Mouse (Mus musculus): ENCODE measurements around the gene Entpd4b. TPM values are rescaled to one million over a fixed set of nuclear protein-coding genes. Genes with fewer than 3 reads are reported as not detected.
"Not testable (repeated sequence)": the region's sequence is repeated elsewhere in the genome, so short reads cannot be mapped to it uniquely, and the experiment has no call there.

The Entpd4b gene
- 14.2 and 14.5 TPM in 2 replicates for polyA plus RNA-seq (2016; fragmentation: Nextera tagmentation; extraction: Ambion mirVana)

GRCm38 (mm10) chr14:69555110-69555831 lies at the start of gene Entpd4b:
Gene Entpd4b (plus strand): TSS chr14:69555424.
- not testable (repeated sequence) for H3K36me3 ChIP-seq; H3K9ac ChIP-seq; H3K9me3 ChIP-seq; H3K4me3 ChIP-seq; H3K4me2 ChIP-seq (replicated peaks); H3K27me3 ChIP-seq; H3K27ac ChIP-seq; H3K4me1 ChIP-seq
- ATAC-seq (ENCODE audit: insufficient number of reproducible peaks, insufficient read depth, low FRiP score, low TSS enrichment), result peak; percentile 88; the same call in 1 of the 2 replicates
- no CpG with 5 or more reads among the region's 68 CpGs for WGBS

GRCm38 (mm10) chr14:69507000-69507399 lies 48.2 kb upstream of the Entpd4b start:
- not testable (repeated sequence) for ATAC-seq (ENCODE audit: insufficient number of reproducible peaks, insufficient read depth, low FRiP score, low TSS enrichment); H3K36me3 ChIP-seq; H3K27ac ChIP-seq; H3K9ac ChIP-seq; H3K27me3 ChIP-seq; H3K4me2 ChIP-seq (replicated peaks); H3K4me1 ChIP-seq; H3K9me3 ChIP-seq; H3K4me3 ChIP-seq
- WGBS, result no CpG with 5 or more reads among the region's 1 CpGs

GRCm38 (mm10) chr14:69512449-69512848 lies 42.8 kb upstream of the Entpd4b start, which contains the start of gene Gm27179:
Gene Gm27179 (minus strand): TSS chr14:69512549.
- H3K36me3 ChIP-seq; H3K9ac ChIP-seq; H3K4me1 ChIP-seq; H3K27me3 ChIP-seq; H3K9me3 ChIP-seq; H3K4me2 ChIP-seq (replicated peaks); ATAC-seq (ENCODE audit: insufficient number of reproducible peaks, insufficient read depth, low FRiP score, low TSS enrichment); H3K4me3 ChIP-seq; H3K27ac ChIP-seq: not testable (repeated sequence)
- no CpG with 5 or more reads among the region's 2 CpGs for WGBS

GRCm38 (mm10) chr14:69520810-69521209 lies 34.4 kb upstream of the Entpd4b start:
- H3K9me3 ChIP-seq; H3K36me3 ChIP-seq; H3K9ac ChIP-seq; H3K4me1 ChIP-seq; H3K27ac ChIP-seq; H3K4me3 ChIP-seq; H3K27me3 ChIP-seq; ATAC-seq (ENCODE audit: insufficient number of reproducible peaks, insufficient read depth, low FRiP score, low TSS enrichment); H3K4me2 ChIP-seq (replicated peaks): not testable (repeated sequence)
- no CpG with 5 or more reads among the region's 2 CpGs for WGBS

GRCm38 (mm10) chr14:69523001-69523400 lies 32.2 kb upstream of the Entpd4b start:
- not testable (repeated sequence) for H3K27me3 ChIP-seq; H3K9me3 ChIP-seq; H3K4me1 ChIP-seq; ATAC-seq (ENCODE audit: insufficient number of reproducible peaks, insufficient read depth, low FRiP score, low TSS enrichment); H3K4me2 ChIP-seq (replicated peaks); H3K27ac ChIP-seq; H3K4me3 ChIP-seq; H3K36me3 ChIP-seq; H3K9ac ChIP-seq
- WGBS, result no CpG with 5 or more reads among the region's 1 CpGs

- H3K9ac ChIP-seq; H3K27ac ChIP-seq; H3K4me3 ChIP-seq; H3K9me3 ChIP-seq; H3K4me2 ChIP-seq (replicated peaks); H3K4me1 ChIP-seq; ATAC-seq (ENCODE audit: insufficient number of reproducible peaks, insufficient read depth, low FRiP score, low TSS enrichment); H3K27me3 ChIP-seq; H3K36me3 ChIP-seq: not testable (repeated sequence)
- no CpG with 5 or more reads among the region's 1 CpGs for WGBS
These were observed 29.0 kb upstream of the Entpd4b start for GRCm38 (mm10) chr14:69526202-69526601.

GRCm38 (mm10) chr14:69536539-69536938 lies 18.7 kb upstream of the Entpd4b start:
- not testable (repeated sequence) for H3K9ac ChIP-seq; H3K4me1 ChIP-seq; ATAC-seq (ENCODE audit: insufficient number of reproducible peaks, insufficient read depth, low FRiP score, low TSS enrichment); H3K36me3 ChIP-seq; H3K27me3 ChIP-seq; H3K27ac ChIP-seq; H3K9me3 ChIP-seq; H3K4me2 ChIP-seq (replicated peaks); H3K4me3 ChIP-seq
- WGBS, result no CpG with 5 or more reads among the region's 7 CpGs

GRCm38 (mm10) chr14:69540113-69540512 lies 15.1 kb upstream of the Entpd4b start:
- not testable (repeated sequence) for ATAC-seq (ENCODE audit: insufficient number of reproducible peaks, insufficient read depth, low FRiP score, low TSS enrichment); H3K9me3 ChIP-seq; H3K36me3 ChIP-seq; H3K9ac ChIP-seq; H3K4me1 ChIP-seq; H3K27ac ChIP-seq; H3K27me3 ChIP-seq; H3K4me2 ChIP-seq (replicated peaks); H3K4me3 ChIP-seq
- no CpG with 5 or more reads among the region's 5 CpGs for WGBS

GRCm38 (mm10) chr14:69542695-69543094 lies 12.5 kb upstream of the Entpd4b start:
- H3K9ac ChIP-seq; H3K27me3 ChIP-seq; H3K4me1 ChIP-seq; H3K4me2 ChIP-seq (replicated peaks); H3K4me3 ChIP-seq; H3K27ac ChIP-seq; H3K9me3 ChIP-seq; H3K36me3 ChIP-seq; ATAC-seq (ENCODE audit: insufficient number of reproducible peaks, insufficient read depth, low FRiP score, low TSS enrichment): not testable (repeated sequence)
- WGBS, result no CpG with 5 or more reads among the region's 7 CpGs

GRCm38 (mm10) chr14:69544033-69544432 lies 11.2 kb upstream of the Entpd4b start:
- H3K9ac ChIP-seq; H3K4me2 ChIP-seq (replicated peaks); H3K36me3 ChIP-seq; H3K9me3 ChIP-seq; ATAC-seq (ENCODE audit: insufficient number of reproducible peaks, insufficient read depth, low FRiP score, low TSS enrichment); H3K4me3 ChIP-seq; H3K27ac ChIP-seq; H3K4me1 ChIP-seq; H3K27me3 ChIP-seq: not testable (repeated sequence)
- no CpG with 5 or more reads among the region's 7 CpGs for WGBS

GRCm38 (mm10) chr14:69545052-69545451 lies 10.2 kb upstream of the Entpd4b start:
- no CpG with 5 or more reads among the region's 2 CpGs for WGBS
- H3K4me3 ChIP-seq; H3K36me3 ChIP-seq; H3K4me1 ChIP-seq; H3K4me2 ChIP-seq (replicated peaks); H3K9ac ChIP-seq; H3K9me3 ChIP-seq; H3K27me3 ChIP-seq; ATAC-seq (ENCODE audit: insufficient number of reproducible peaks, insufficient read depth, low FRiP score, low TSS enrichment); H3K27ac ChIP-seq: not testable (repeated sequence)

- not testable (repeated sequence) for H3K36me3 ChIP-seq; H3K4me1 ChIP-seq; H3K9me3 ChIP-seq; H3K27ac ChIP-seq; H3K27me3 ChIP-seq; ATAC-seq (ENCODE audit: insufficient number of reproducible peaks, insufficient read depth, low FRiP score, low TSS enrichment); H3K9ac ChIP-seq; H3K4me2 ChIP-seq (replicated peaks); H3K4me3 ChIP-seq
- WGBS, result no CpG with 5 or more reads among the region's 4 CpGs
These were observed 7.9 kb upstream of the Entpd4b start for GRCm38 (mm10) chr14:69547310-69547709.

Data from embryonic facial prominence, embryonic 12.5 days (tissue).